Mouse (Mus musculus): ENCODE measurements at regions not wholly inside any gene's neighbourhood (a gene's known extent, or its start where the extent isn't known, plus 50 kb on each side); places are given as distances from the start of the nearest gene placed in this dataset.

DNA sequence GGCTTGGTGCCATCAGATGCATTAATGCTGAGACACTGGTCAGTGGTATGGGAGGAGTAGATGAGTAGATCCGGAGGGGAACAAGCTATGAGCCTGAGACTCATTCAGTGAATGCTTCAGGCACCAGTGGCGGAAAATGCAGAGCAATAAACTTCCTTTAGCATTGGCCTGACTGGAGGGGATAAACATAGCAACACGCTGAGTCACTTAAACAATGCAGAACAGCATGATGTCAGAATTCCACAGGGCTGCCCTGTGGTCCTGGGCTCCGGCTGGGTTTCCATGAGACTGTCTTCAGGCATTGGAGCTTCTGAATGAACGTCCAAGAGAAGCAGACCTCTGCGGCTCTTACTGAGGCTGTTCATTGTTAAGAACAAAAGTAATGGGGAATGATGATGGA is 145.4 kb upstream of the Gm10181 start:
- DNase-seq: no peak

DNA sequence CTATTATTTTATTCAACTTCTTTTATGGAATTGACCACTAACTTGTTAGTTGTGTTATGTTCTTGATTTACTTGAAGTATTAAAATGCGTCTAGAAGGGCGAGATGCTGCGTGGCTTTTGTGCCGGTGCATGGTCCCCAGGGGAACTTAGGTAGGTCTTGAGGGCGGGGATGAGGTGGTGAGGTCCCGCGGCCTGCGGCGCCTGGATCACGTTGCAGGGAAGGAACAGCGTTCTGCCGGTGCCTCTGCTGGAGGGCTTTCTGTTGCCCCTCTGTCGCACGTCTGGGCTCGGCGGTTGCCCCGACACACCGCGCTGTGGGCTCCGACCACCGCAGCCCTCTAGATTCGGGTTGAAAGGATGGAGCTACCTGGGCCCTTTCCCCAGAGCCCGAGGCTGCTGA is 136.7 kb upstream of the Gm10181 start:
- no peak for DNase-seq

DNA sequence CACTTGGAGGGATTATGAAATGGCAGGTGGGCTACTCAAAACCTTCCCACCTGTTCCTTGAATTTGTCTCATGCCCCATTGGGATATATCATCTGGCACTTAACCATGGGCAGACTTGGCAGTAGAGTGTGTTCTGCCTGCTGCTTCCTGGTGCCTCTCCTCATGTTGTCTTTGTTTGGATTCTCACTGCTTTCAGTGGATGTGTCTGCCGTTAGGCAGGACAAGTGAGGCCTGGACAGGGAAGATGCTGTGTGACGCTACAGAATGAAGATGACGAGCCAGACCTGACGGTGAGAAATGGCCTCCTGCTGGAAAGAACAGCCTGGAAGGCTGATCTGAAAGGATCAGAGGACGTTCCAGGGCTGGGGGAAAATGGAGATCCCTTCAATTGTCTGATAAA is 133.6 kb upstream of the Gm10181 start:
- DNase-seq: peak in 1 of 2 experiments; percentile 14

DNA sequence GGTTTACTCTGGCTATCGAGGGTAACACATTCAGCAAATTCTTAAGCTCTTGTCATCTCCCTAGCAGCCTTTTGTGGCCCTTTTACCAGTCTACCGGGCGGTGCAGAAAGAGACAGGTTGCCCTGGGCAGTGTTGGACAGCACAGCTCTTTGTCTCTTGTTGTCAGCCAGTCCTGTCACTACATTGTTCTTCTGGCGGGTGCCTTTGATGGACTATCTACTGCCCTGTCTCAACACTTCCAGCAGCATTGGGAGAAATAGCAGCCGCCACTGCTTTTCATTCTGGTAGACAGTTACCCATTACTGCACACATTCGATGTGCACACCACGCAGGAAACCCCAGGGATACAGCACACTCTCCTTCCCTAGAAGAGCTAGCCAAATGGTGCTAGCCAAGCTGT is 132.7 kb upstream of the Gm10181 start:
- no peak for DNase-seq

DNA sequence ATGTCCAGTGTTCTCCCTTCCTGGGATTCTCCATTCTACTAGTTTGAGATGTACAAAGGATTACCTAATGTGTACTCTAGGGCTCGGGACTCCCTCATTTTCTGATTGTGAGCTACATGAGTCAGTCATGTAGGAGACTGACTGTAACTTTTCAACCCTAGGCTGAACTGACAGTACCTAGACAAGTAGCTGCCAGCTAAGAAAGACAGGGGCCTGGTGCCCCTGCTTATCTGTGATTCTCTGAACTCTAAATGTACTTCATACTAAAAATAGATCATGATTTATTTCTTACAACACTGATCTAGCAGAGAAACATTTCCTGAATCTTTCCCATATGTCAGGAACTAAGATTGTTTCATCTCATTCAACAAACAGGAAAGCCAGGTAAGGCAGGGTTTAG is 125.9 kb upstream of the Gm10181 start:
- DNase-seq: no peak

DNA sequence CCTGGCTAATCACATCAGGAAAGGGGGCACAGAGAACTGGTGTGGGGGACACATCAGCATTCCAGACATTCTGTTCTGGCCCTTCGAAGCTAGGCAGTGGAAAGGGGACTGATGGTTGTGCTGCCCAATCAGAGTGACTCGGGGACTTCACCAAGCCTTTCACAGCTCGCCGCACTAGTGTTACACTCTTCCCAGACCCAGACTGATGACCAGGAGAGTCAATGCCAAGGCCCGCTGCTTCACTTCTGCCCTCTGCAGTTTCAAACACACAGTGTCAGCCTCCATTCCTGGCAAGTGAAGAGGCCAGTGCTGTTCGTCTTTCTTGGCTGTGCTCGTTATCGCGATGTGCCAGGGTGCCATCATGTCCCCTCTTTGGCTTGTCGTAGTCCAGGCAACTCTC is 121.7 kb upstream of the Gm10181 start:
- peak; percentile 60 to 66 for DNase-seq

DNA sequence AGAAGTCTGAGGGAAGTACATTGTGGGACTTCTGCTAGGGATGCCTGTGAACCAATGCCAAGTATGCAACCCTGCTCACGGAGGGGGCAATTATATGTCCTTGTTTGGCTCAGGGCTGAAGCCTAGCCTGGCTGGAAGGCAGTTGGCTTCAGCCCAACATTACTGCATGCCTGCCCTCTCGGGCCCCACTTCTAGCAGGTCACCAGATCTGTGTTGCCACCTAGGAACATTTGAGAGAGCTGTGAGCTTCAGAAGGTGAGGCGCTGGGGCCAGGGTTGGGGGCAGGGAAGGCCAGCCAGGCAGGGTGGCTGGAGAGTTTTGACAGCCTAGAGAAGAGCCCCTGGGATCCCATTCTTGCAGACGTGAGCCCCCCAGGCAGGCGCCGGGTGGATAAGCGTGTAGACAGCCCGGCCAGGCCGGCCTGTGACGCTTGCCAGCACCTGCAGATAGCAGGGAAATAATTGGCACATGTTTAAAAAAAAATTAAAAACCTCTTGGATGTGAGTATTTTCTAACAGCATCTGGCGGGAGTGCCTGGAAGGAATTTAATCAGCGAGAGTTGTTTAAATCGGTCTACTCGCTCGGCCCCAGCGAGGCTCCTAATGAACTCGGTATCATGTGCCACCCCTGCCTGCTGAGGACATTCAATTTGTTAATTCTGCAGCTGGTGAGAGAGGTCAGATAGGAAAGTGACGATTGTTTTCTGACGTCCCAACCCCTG is 115.0 kb upstream of the Gm10181 start:
- peak; percentile 19 to 21 for DNase-seq

DNA sequence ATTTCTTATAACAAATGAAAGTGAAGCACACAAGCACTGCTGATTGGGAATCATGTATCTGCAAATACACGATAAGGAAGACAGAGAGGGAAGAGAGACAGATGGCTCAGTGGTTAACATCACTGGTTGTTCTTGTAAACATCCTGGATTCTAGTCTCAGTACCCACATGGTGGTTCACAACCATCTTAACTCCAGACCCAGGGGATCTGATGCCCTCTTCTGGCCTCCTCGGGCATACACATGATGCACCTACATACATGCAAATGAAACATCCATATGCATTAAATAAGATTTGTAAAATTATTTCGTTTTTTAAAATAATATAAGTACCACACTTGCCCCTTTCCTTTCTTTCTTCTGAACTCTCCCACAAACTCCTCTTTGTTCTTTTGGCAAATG is 106.4 kb upstream of the Gm10181 start:
- no peak for DNase-seq

DNA sequence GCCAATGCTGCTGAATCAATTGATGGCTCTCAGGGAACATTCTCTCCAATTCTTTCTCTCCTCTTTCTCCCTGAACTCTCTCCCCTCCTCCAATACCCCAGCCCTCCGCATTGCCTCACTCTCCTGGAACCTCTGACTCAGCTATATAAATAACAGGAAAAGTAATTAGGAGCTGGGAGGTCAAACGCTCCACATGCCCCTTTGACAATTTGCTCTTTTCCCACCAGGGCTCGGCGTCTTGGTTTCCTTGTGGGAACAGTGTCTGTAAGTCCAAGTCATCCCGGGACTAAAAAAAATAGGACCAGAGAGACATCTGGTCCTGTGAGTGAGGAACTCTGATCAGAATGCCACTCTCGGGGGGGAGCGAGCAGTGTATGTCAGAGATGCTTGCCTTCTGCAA is 94.7 kb upstream of the Gm10181 start:
- DNase-seq: no peak

DNA sequence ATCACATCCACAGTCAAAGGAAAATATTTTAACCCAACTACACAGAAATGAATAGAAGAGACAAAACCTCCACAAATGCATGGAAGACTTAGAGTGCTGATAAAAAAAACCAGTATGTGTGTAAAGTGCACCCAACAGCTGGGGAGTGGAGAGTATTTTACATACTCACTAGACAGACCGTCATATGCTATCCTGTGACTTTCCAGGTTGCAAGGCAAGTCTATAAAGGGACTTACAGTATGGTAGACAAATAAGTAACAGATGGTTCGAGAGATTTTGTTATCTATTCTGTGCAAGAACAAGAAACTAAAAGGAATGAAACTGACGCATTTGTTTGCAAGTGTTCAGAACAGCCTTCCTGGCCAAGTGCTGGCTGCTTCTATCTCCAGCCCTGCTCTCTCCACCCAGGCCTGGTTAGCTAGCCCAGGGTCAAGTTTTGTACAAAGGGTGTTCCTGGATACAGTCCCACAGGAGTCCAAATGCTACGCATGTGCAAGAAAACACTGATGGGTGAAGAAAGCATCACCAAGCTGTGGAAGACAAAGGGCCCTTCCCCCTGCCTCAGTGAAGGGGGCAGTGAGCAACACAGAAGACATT is 68.0 kb upstream of the Gm10181 start:
- no peak for DNase-seq

DNA sequence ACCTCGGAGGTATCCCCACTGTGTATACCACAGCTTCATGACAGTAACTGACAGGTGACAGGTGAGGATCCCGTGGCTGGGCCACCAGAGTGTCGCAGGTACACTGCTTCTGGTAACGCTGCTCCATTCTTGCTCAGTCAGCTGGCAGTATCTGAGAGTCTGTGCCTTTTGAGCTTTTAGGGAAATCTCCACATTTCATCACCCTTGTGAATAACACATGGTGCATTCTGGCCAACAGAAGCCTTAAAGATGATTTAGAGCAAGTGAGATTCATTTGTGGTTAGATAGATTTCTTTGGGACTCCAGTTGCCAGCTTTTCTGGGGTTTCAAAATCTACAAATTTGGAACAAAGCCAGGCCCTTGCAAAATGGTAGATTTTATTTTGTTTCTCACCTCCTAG is 66.8 kb upstream of the Gm10181 start:
- no peak for DNase-seq

DNA sequence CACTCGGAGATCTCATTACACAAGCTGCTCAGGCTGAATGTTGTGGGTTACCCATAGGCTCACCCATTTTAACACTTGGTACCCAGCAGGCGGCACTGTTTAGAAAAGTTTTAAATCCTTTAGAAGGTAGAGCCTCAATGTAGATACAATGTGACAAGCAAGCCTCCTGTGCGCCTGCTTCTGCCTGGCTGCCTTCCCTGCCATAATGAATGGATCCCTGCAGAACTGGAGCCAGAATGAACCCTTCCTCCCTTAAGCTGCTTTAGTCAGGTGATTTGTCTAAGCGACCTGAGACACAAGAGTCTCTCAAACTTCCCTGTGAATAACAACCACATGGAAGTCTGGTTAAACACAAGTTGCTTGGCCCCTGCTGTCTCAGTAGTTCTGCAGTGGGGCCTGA is 64.7 kb upstream of the Gm10181 start:
- DNase-seq: no peak

DNA sequence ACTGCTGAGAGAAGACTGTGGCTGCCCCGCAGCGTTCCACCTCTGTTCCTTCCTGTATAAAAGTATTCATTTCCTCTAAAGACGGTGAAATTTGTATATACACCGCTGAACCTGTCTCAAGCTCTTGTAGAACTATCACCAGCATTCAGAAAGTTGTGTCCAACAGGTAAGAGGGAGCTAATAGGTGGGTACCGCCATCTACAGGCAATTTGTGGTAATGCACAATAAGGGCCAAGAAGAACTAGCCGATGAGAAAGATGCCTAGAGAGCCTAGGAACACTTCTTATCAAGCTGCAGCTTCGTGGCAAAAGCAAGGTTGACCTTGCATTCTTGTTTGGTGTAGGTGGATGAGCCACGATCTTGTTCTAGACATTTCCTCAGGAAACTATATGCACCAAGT is 61.6 kb upstream of the Gm10181 start:
- DNase-seq: peak; percentile 74 to 80

DNA sequence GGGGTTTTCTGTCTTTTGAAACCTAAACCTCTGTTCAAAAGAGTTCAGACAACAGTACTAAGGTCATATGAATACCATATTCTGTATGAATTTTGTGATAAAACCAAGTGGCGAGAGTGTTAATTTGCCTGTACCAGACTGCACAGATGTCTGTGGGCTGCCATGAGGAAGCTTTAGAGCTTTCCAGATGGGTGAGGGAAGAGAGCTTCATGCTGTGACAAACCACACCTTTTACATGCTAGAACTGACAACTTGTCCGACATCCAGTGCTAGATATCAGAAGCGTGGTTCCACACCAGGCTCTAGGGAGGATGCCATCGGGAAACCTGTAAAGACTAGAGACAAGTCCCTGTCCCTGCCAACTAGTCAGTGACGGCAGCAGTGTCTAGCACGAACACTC is 60.9 kb upstream of the Gm10181 start:
- no peak for DNase-seq

DNA sequence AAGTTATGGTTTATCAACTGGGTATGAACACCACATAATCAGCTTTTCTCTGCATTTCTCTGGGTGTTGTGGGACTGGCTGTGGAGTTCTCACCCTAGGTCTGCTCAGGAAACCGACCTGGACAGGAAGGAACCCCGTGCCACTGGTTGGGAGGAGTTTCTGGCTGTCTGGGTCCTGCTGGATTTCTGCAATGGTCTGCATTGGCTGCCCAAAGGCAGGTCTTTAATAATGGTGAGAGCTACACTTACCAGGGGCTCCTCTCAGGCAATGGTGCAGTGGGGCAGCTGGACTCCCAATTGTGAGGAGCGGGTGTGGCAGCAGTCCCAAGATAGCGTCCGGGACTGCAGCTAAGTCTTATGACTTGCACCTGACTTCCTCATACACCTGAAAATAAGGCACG is 57.8 kb upstream of the Gm10181 start:
- no peak for DNase-seq
